Comparison of ENCODE assay signal across 9 mouse cellular contexts in genomic region chr1:121215843-121216242, GRCm38 (mm10).
DNase-seq lines count a peak whose midpoint lies in the region; ATAC-seq and TF ChIP-seq lines count a peak whose summit lies in the region.
"Had no signal": no experiment of that assay in that cellular context is flagged by ENCODE, and none has a peak within 500 bp of the region (broad histone marks: within the 10 kb centered on the region; RNA-seq: fewer than 3 reads in every experiment).

No protein-coding gene starts in this region.

- H3K27ac ChIP-seq in gastrocnemius, adult 2 months = no peak overlapping the region
- no peak overlapping the region for H3K27ac ChIP-seq in midbrain, embryonic 10.5 days (replicated peaks)
- H3K27ac ChIP-seq in midbrain, embryonic 11.5 days (ENCODE audit: low read depth, low read length) = no peak overlapping the region
- no peak overlapping the region for H3K27ac ChIP-seq in limb, embryonic 14.5 days (replicated peaks; ENCODE audit: low read depth, low read length)
- no peak overlapping the region for H3K27ac ChIP-seq in forebrain, embryonic 11.5 days (ENCODE audit: low read depth, low read length)
- H3K27ac ChIP-seq: stomach, embryonic 15.5 days had no signal

- intact Hi-C loops in gastrocnemius, adult 2 months (cut with DNase I) = loop anchor here (5.0 kb wide), 1 partner anchor 629 kb away; no protein-coding TSS in a partner anchor

- H3K9ac ChIP-seq in midbrain, embryonic 11.5 days (ENCODE audit: low read length) = no peak overlapping the region
- no peak overlapping the region for H3K9ac ChIP-seq in limb, embryonic 14.5 days (ENCODE audit: low read depth, low read length, severe bottlenecking)
- no peak overlapping the region for H3K9ac ChIP-seq in forebrain, embryonic 11.5 days (ENCODE audit: low read length)
- H3K9ac ChIP-seq: stomach, embryonic 15.5 days had no signal

- no peaks in the 10 kb centered on the region for H3K36me3 ChIP-seq in midbrain, embryonic 10.5 days
- H3K36me3 ChIP-seq in midbrain, embryonic 11.5 days (ENCODE audit: control insufficient read depth, insufficient read depth, low read length) = no peaks in the 10 kb centered on the region
- H3K36me3 ChIP-seq in limb, embryonic 14.5 days (ENCODE audit: control insufficient read depth, insufficient read depth, low read length) = no peaks in the 10 kb centered on the region
- no peaks in the 10 kb centered on the region for H3K36me3 ChIP-seq in forebrain, embryonic 11.5 days (ENCODE audit: control insufficient read depth, insufficient read depth, low read length)
- H3K36me3 ChIP-seq: stomach, embryonic 15.5 days had no signal

- no peak overlapping the region for H3K4me3 ChIP-seq in gastrocnemius, adult 2 months
- H3K4me3 ChIP-seq in midbrain, embryonic 10.5 days = no peak overlapping the region
- no peak overlapping the region for H3K4me3 ChIP-seq in midbrain, embryonic 11.5 days (ENCODE audit: low read depth, low read length)
- H3K4me3 ChIP-seq in limb, embryonic 14.5 days (replicated peaks; ENCODE audit: low read length) = no peak overlapping the region
- H3K4me3 ChIP-seq in forebrain, embryonic 11.5 days (ENCODE audit: low read depth, low read length) = no peak overlapping the region
- H3K4me3 ChIP-seq: stomach, embryonic 15.5 days had no signal

- no peak for DNase-seq in gastrocnemius, adult 2 months
- no peak for DNase-seq in gastrocnemius, postnatal 10 days
- peak; percentile 15 for DNase-seq in midbrain, embryonic 10.5 days (ENCODE audit: low spot score)
- DNase-seq in midbrain, embryonic 11.5 days (ENCODE audit: low spot score, missing footprints) = no peak
- peak; percentile 55 for DNase-seq in ZHBTc4 (ENCODE audit: low read depth, low spot score)
- peak; percentile 22 for DNase-seq in limb, embryonic 14.5 days (ENCODE audit: low spot score)
- no peak for DNase-seq in layer of hippocampus, postnatal 36 days
- no peak for DNase-seq in forebrain, embryonic 11.5 days (ENCODE audit: low spot score)

- H3K4me1 ChIP-seq in midbrain, embryonic 10.5 days = no peaks in the 10 kb centered on the region
- H3K4me1 ChIP-seq in midbrain, embryonic 11.5 days (ENCODE audit: control insufficient read depth, insufficient read depth, low read length) = no peaks in the 10 kb centered on the region
- H3K4me1 ChIP-seq in limb, embryonic 14.5 days (ENCODE audit: control insufficient read depth, insufficient read depth, low read length) = no peaks in the 10 kb centered on the region
- no peaks in the 10 kb centered on the region for H3K4me1 ChIP-seq in forebrain, embryonic 11.5 days (replicated peaks; ENCODE audit: control insufficient read depth, insufficient read depth, low read length)
- H3K4me1 ChIP-seq: stomach, embryonic 15.5 days had no signal

- no peak for ATAC-seq in midbrain, embryonic 11.5 days (ENCODE audit: low FRiP score)
- ATAC-seq in limb, embryonic 14.5 days (ENCODE audit: low FRiP score, low read depth) = no peak
- ATAC-seq in forebrain, embryonic 11.5 days (replicated peaks; ENCODE audit: low FRiP score) = no peak

- TF ChIP-seq CTCF in gastrocnemius, adult 2 months (IDR thresholded peaks at IDR 0.05) = peak; percentile 68

- no peak overlapping the region for H3K4me2 ChIP-seq in midbrain, embryonic 11.5 days
- no peak overlapping the region for H3K4me2 ChIP-seq in limb, embryonic 14.5 days (replicated peaks; ENCODE audit: low read depth, low read length, severe bottlenecking)
- H3K4me2 ChIP-seq in forebrain, embryonic 11.5 days (ENCODE audit: low read depth, low read length, severe bottlenecking) = no peak overlapping the region
- H3K4me2 ChIP-seq: stomach, embryonic 15.5 days had no signal

- 26% methylated on average over 2 of the region's 2 CpGs for WGBS in midbrain, embryonic 10.5 days
- 14% methylated on average over 2 of the region's 2 CpGs for WGBS in midbrain, embryonic 11.5 days
- 19% methylated on average over 2 of the region's 2 CpGs for WGBS in limb, embryonic 14.5 days
- WGBS in forebrain, embryonic 11.5 days = 29% methylated on average over 2 of the region's 2 CpGs

- no peaks in the 10 kb centered on the region for H3K27me3 ChIP-seq in midbrain, embryonic 10.5 days (ENCODE audit: low read depth, poor library complexity, severe bottlenecking)
- H3K27me3 ChIP-seq in midbrain, embryonic 11.5 days (ENCODE audit: control insufficient read depth, insufficient read depth, low read length) = no peaks in the 10 kb centered on the region
- no peaks in the 10 kb centered on the region for H3K27me3 ChIP-seq in limb, embryonic 14.5 days (ENCODE audit: control insufficient read depth, insufficient read depth, low read length)
- H3K27me3 ChIP-seq in forebrain, embryonic 11.5 days (ENCODE audit: control insufficient read depth, insufficient read depth, low read length) = no peaks in the 10 kb centered on the region
- H3K27me3 ChIP-seq: stomach, embryonic 15.5 days had no signal

- H3K9me3 ChIP-seq in midbrain, embryonic 10.5 days (replicated peaks) = no peaks in the 10 kb centered on the region
- H3K9me3 ChIP-seq in midbrain, embryonic 11.5 days (ENCODE audit: control insufficient read depth, low read length) = no peaks in the 10 kb centered on the region
- no peaks in the 10 kb centered on the region for H3K9me3 ChIP-seq in limb, embryonic 14.5 days (ENCODE audit: control insufficient read depth, low read length)
- H3K9me3 ChIP-seq in forebrain, embryonic 11.5 days (ENCODE audit: control insufficient read depth, low read length) = no peaks in the 10 kb centered on the region
- H3K9me3 ChIP-seq: stomach, embryonic 15.5 days had no signal

- no peak for TF ChIP-seq POLR2A in limb, embryonic 14.5 days (IDR thresholded peaks at IDR 0.05; ENCODE audit: borderline replicate concordance, extremely low read depth, insufficient read depth, insufficient read length)

Comparison
In these comparisons a context has a peak if more than half of its experiments do, and no peak if none do; other contexts are left out.
1. DNase-seq: peak in midbrain, embryonic 10.5 days (single experiment), ZHBTc4 (single experiment) and limb, embryonic 14.5 days (single experiment); none in gastrocnemius, adult 2 months (single experiment), gastrocnemius, postnatal 10 days (single experiment), midbrain, embryonic 11.5 days (single experiment), layer of hippocampus, postnatal 36 days (0 of 2) and forebrain, embryonic 11.5 days (single experiment).